Mouse (Mus musculus) myocyte (in vitro differentiated cells): ENCODE measurements at regions not wholly inside any gene's neighbourhood (a gene's known extent, or its start where the extent isn't known, plus 50 kb on each side); places are given as distances from the start of the nearest gene placed in this dataset.

ENCODE experiments used
- H3K27me3 ChIP-seq: one replicate; pipeline ENCODE4 v1.6.1; 2011; ENCODE audit not compliant: control insufficient read depth, insufficient read depth, insufficient read length
- H3K36me3 ChIP-seq: one replicate; pipeline ENCODE4 v1.6.1; 2011; ENCODE audit not compliant: control insufficient read depth, insufficient read depth
- H3K4me2 ChIP-seq: one replicate; pipeline ENCODE4 v1.6.1; 2011; ENCODE audit warnings: low read depth, control low read depth
- H3K4me3 ChIP-seq: one replicate; pipeline ENCODE4 v1.5.1; 2011; ENCODE audit warnings: mild to moderate bottlenecking, control low read depth, moderate library complexity
- H3K79me2 ChIP-seq: one replicate; pipeline ENCODE4 v1.6.1; 2011; ENCODE audit not compliant: control insufficient read depth, insufficient read depth
- H3ac ChIP-seq: one replicate; pipeline ENCODE4 v1.6.1; 2011; ENCODE audit not compliant: control insufficient read depth, insufficient read length
- CEBPB ChIP-seq: IDR thresholded peaks from 2 replicates; pipeline ENCODE4 v1.6.1; 2011; ENCODE audit warnings: mild to moderate bottlenecking, moderate library complexity; ENCODE audit not compliant: poor library complexity, insufficient read depth, severe bottlenecking
- E2F4 ChIP-seq: IDR thresholded peaks from one replicate; pipeline ENCODE4 v1.6.1; 2011; ENCODE audit warnings: mild to moderate bottlenecking, control low read depth, moderate library complexity; ENCODE audit not compliant: insufficient read depth
- MAX ChIP-seq: IDR thresholded peaks from one replicate; pipeline ENCODE4 v1.6.1; 2011; ENCODE audit warnings: low read depth, mild to moderate bottlenecking, control low read depth
- MYOD1 ChIP-seq, 3 experiments: IDR thresholded peaks; one replicate each; pipeline ENCODE4 v1.6.1; 2011; ENCODE audit warnings: control low read depth in 2 of 3, low read depth in 2 of 3, mild to moderate bottlenecking in 2 of 3, moderate library complexity in 1 of 3; ENCODE audit not compliant: insufficient read length in 2 of 3, control insufficient read depth in 1 of 3
- MYOG ChIP-seq, 3 experiments: IDR thresholded peaks; one replicate each; pipeline ENCODE4 v1.6.1; 2011; ENCODE audit warnings: control low read depth in 2 of 3, low read depth in 2 of 3, mild to moderate bottlenecking in 2 of 3; ENCODE audit not compliant: insufficient read length in 2 of 3, control insufficient read depth in 1 of 3, insufficient read depth in 1 of 3
- POLR2A ChIP-seq: IDR thresholded peaks from one replicate; pipeline ENCODE4 v1.6.1; 2011; ENCODE audit warnings: low read depth, mild to moderate bottlenecking, control low read depth, moderate library complexity; ENCODE audit not compliant: insufficient read length
- POLR2AphosphoS2 ChIP-seq: IDR thresholded peaks from one replicate; pipeline ENCODE4 v1.6.1; 2011; ENCODE audit warnings: low read depth, control low read depth; ENCODE audit not compliant: insufficient read length
- REST ChIP-seq: IDR thresholded peaks from one replicate; pipeline ENCODE4 v1.6.1; 2011; ENCODE audit warnings: mild to moderate bottlenecking, control low read depth, moderate library complexity; ENCODE audit not compliant: insufficient read depth, insufficient read length
- SRF ChIP-seq: IDR thresholded peaks from one replicate; pipeline ENCODE4 v1.6.1; 2011; ENCODE audit warnings: low read depth; ENCODE audit not compliant: control insufficient read depth, insufficient read length
- TCF12 ChIP-seq: IDR thresholded peaks from one replicate; pipeline ENCODE4 v1.6.1; 2011; ENCODE audit warnings: mild to moderate bottlenecking, control low read depth; ENCODE audit not compliant: poor library complexity, insufficient read depth, severe bottlenecking
- TCF3 ChIP-seq: IDR thresholded peaks from one replicate; pipeline ENCODE4 v1.6.1; 2011; ENCODE audit warnings: low read depth, control low read depth; ENCODE audit not compliant: insufficient read length
- USF1 ChIP-seq: IDR thresholded peaks from one replicate; pipeline ENCODE4 v1.6.1; 2011; ENCODE audit warnings: low read depth, mild to moderate bottlenecking, control low read depth, moderate library complexity

GRCm38 (mm10) chr3:80084168-80084567 lies 199.8 kb downstream of the Fam198b start:
- no peaks in the 10 kb centered on the region for H3K27me3 ChIP-seq
- H3K36me3 ChIP-seq = no peaks in the 10 kb centered on the region
- TF ChIP-seq E2F4 (no peak), POLR2A (no peak), MYOG (IDR thresholded peaks at IDR 0.05; ENCODE audit: control insufficient read depth in 1 of 3, insufficient read depth in 1 of 3, insufficient read length in 2 of 3, low read depth in 2 of 3) (no peak), SRF (no peak), USF1 (no peak), TCF12 (no peak), MYOD1 (IDR thresholded peaks at IDR 0.05; ENCODE audit: control insufficient read depth in 1 of 3, insufficient read length in 2 of 3, low read depth in 2 of 3) (no peak), CEBPB (no peak), POLR2AphosphoS2 (no peak), MAX (no peak), REST (no peak), TCF3 (no peak)
- no peak overlapping the region for H3K4me3 ChIP-seq
- H3K79me2 ChIP-seq = no peaks in the 10 kb centered on the region
- H3ac ChIP-seq = no peak overlapping the region
- H3K4me2 ChIP-seq = no peak overlapping the region

GRCm38 (mm10) chr3:80099625-80100024 lies 215.3 kb downstream of the Fam198b start:
- Histone ChIP-seq H3K4me3 (no peak overlapping the region), H3ac (no peak overlapping the region), H3K4me2 (no peak overlapping the region), H3K36me3 (no peaks in the 10 kb centered on the region), H3K79me2 (no peaks in the 10 kb centered on the region), H3K27me3 (no peaks in the 10 kb centered on the region)
- TF ChIP-seq TCF12 (no peak), MAX (no peak), POLR2A (no peak), USF1 (no peak), SRF (no peak), MYOD1 (IDR thresholded peaks at IDR 0.05; ENCODE audit: control insufficient read depth in 1 of 3, insufficient read length in 2 of 3, low read depth in 2 of 3) (no peak), POLR2AphosphoS2 (no peak), CEBPB (no peak), TCF3 (no peak), REST (no peak), E2F4 (no peak), MYOG (IDR thresholded peaks at IDR 0.05; ENCODE audit: control insufficient read depth in 1 of 3, insufficient read depth in 1 of 3, insufficient read length in 2 of 3, low read depth in 2 of 3) (no peak)

GRCm38 (mm10) chr3:80120177-80120736 lies 235.9 kb downstream of the Fam198b start:
- Histone ChIP-seq H3K36me3 (no peaks in the 10 kb centered on the region), H3K27me3 (no peaks in the 10 kb centered on the region), H3K79me2 (no peaks in the 10 kb centered on the region), H3ac (no peak overlapping the region), H3K4me2 (no peak overlapping the region), H3K4me3 (no peak overlapping the region)
- no peak for TF ChIP-seq MAX
- no peak for TF ChIP-seq CEBPB
- no peak for TF ChIP-seq USF1
- no peak for TF ChIP-seq E2F4
- no peak for TF ChIP-seq POLR2AphosphoS2
- no peak for TF ChIP-seq POLR2A
- no peak for TF ChIP-seq TCF3
- no peak for TF ChIP-seq REST

GRCm38 (mm10) chr3:80123666-80124065 lies 239.3 kb downstream of the Fam198b start:
- H3K79me2 ChIP-seq = no peaks in the 10 kb centered on the region
- TF ChIP-seq USF1 (no peak), TCF12 (no peak), MYOD1 (IDR thresholded peaks at IDR 0.05; ENCODE audit: control insufficient read depth in 1 of 3, insufficient read length in 2 of 3, low read depth in 2 of 3) (no peak), SRF (no peak), REST (no peak), TCF3 (no peak), E2F4 (no peak), MYOG (IDR thresholded peaks at IDR 0.05; ENCODE audit: control insufficient read depth in 1 of 3, insufficient read depth in 1 of 3, insufficient read length in 2 of 3, low read depth in 2 of 3) (no peak), CEBPB (no peak), MAX (no peak), POLR2AphosphoS2 (no peak), POLR2A (no peak)
- no peak overlapping the region for H3K4me3 ChIP-seq
- H3ac ChIP-seq = no peak overlapping the region
- H3K27me3 ChIP-seq = no peaks in the 10 kb centered on the region
- no peak overlapping the region for H3K4me2 ChIP-seq
- H3K36me3 ChIP-seq = no peaks in the 10 kb centered on the region

GRCm38 (mm10) chr3:80124621-80125020 lies 240.3 kb downstream of the Fam198b start:
- H3ac ChIP-seq = no peak overlapping the region
- H3K4me3 ChIP-seq = no peak overlapping the region
- TF ChIP-seq POLR2AphosphoS2 (no peak), TCF12 (no peak), MYOD1 (IDR thresholded peaks at IDR 0.05; ENCODE audit: control insufficient read depth in 1 of 3, insufficient read length in 2 of 3, low read depth in 2 of 3) (no peak), MYOG (IDR thresholded peaks at IDR 0.05; ENCODE audit: control insufficient read depth in 1 of 3, insufficient read depth in 1 of 3, insufficient read length in 2 of 3, low read depth in 2 of 3) (no peak), CEBPB (no peak), POLR2A (no peak), SRF (no peak)
- no peaks in the 10 kb centered on the region for H3K79me2 ChIP-seq
- H3K27me3 ChIP-seq = no peaks in the 10 kb centered on the region
- H3K4me2 ChIP-seq = no peak overlapping the region
- no peaks in the 10 kb centered on the region for H3K36me3 ChIP-seq
